Mouse (Mus musculus): Measurements from ENCODE around the gene Ifitm3. TPM values are rescaled to one million over a fixed set of nuclear protein-coding genes. Genes with fewer than 3 reads are reported as not detected.
"Not testable (repeated sequence)": the region's sequence is repeated elsewhere in the genome, so short reads cannot be mapped to it uniquely, and the experiment has no call there.

The Ifitm3 gene
- polyA plus RNA-seq, 1 experiment from 2014 or later, result 61.7 TPM

- not testable (repeated sequence) for H3K4me3 ChIP-seq (replicated peaks); H3K36me3 ChIP-seq; H3K27me3 ChIP-seq; H3K27ac ChIP-seq; H3K4me2 ChIP-seq; ATAC-seq (ENCODE audit: low read depth); H3K9me3 ChIP-seq (replicated peaks); DNase-seq; H3K9ac ChIP-seq
- 26% methylated on average over 3 of the region's 3 CpGs for WGBS (ENCODE audit: insufficient replicate concordance)
- H3K4me1 ChIP-seq (replicated peaks), result peaks cover 34% of the 10 kb centered on the region
Measured at GRCm38 (mm10) chr7:140968710-140969109, 41.9 kb downstream of the Ifitm3 start.

DNA sequence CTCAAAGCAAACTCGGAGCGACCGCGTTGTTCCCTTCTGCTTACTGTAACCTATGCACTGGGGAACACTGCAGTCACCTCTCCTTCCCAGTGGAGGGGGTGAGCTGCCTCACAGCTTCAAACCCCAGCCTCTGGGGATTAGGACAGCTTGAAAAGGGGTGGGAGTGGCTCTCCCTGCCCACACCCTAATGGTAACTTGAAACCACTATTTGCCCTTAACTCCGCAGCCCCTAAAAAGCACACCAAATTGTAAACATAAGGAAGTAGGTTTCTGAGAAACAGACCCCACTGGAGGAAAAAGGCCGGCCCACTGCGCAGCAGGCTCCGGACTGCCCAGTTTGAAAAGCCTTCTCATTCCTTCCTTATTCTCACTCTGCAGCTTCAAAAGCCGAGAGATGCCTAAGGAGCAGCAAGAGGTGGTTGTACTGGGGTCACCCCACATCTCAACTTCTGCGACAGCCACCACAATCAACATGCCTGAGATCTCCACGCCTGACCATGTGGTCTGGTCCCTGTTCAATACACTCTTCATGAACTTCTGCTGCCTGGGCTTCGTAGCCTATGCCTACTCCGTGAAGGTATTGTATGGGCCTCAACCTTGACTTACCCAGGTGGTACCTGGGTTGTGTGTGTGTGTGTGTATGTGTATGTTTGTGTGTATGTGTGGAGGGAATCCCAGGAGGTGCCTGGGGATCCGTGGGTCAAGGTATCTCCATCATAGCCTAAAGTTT, 42.5 kb downstream of the Ifitm3 start:
- ATAC-seq (ENCODE audit: low read depth) (no peak; the same call in 1 of the 2 replicates), DNase-seq (no peak)
- no peaks in the 10 kb centered on the region for H3K9me3 ChIP-seq (replicated peaks)
- 14% methylated on average over 14 of the region's 14 CpGs for WGBS (ENCODE audit: insufficient replicate concordance)
- peaks cover 34% of the 10 kb centered on the region for H3K4me1 ChIP-seq (replicated peaks)
- H3K27me3 ChIP-seq, result no peaks in the 10 kb centered on the region
- no peak overlapping the region for H3K4me2 ChIP-seq
- H3K9ac ChIP-seq, result no peak overlapping the region
- no peaks in the 10 kb centered on the region for H3K36me3 ChIP-seq
- no peak overlapping the region for H3K27ac ChIP-seq
- H3K4me3 ChIP-seq (replicated peaks), result no peak overlapping the region

DNA sequence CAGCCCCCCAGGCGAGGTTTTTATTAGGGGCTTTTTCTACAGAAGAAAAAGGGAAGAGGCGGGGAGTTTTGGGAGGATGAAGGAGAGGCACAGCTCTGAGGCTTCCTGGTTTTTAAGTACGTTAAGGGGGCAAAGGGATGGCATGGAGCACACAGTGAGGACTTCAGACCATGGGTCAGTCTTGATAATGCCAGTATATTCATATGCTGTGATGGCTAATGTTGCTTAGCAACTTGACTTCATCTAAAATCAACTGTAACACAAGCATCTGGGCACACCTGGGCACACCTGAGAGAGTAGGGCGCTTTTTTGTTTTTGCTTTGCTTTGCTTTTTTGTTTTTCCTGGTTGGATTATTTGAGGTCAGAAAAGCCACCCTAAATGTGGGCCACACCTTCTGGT, 43.6 kb downstream of the Ifitm3 start, which contains the start of gene Ifitm1:
TSS of gene Ifitm1 (plus strand) at position 301 of the 400 bp plus-strand sequence.
- no peak within 1 kb of the TSS for H3K4me2 ChIP-seq
- ATAC-seq (ENCODE audit: low read depth) (no peak), DNase-seq (no peak)
- H3K27me3 ChIP-seq, result no peaks in the 10 kb centered on the region
- H3K9me3 ChIP-seq (replicated peaks), result no peaks in the 10 kb centered on the region
- H3K4me1 ChIP-seq (replicated peaks), result peaks cover 34% of the 10 kb centered on the region
- H3K9ac ChIP-seq, result no peak within 1 kb of the TSS
- no peaks in the 10 kb centered on the region for H3K36me3 ChIP-seq
- no peak within 1 kb of the TSS for H3K4me3 ChIP-seq (replicated peaks)
- H3K27ac ChIP-seq, result no peak within 1 kb of the TSS
- 59% methylated on average over 4 of the region's 4 CpGs for WGBS (ENCODE audit: insufficient replicate concordance)

DNA sequence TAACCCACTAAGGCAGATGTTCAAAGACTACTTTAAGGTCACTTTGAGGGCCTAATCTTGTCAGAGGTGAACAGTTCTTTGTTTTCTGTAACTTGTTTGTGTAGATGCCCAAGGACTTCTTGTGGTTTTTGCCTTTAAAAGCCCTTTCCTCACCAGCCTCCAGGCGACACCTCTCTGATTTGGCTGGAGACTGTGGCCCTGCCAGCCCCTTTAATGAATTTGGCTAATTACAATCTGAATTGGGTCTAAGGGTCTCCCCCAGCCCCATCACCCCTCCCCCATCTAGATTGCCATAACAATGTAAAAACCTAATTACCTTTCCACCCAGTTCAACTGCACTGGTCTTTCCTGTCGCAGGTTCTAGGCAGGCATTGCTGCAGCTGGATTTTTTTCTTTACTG, 47.8 kb downstream of the Ifitm3 start:
- Histone ChIP-seq H3K36me3 (no peaks in the 10 kb centered on the region), H3K4me2 (no peak overlapping the region), H3K9me3 (replicated peaks) (no peaks in the 10 kb centered on the region), H3K4me3 (replicated peaks) (no peak overlapping the region), H3K27me3 (no peaks in the 10 kb centered on the region), H3K9ac (no peak overlapping the region), H3K27ac (no peak overlapping the region), H3K4me1 (replicated peaks) (0 out of 2 replicates have a peak, but pooled peaks cover 8% of the 10 kb centered on the region)
- WGBS (ENCODE audit: insufficient replicate concordance), result 64% methylated on average over 2 of the region's 2 CpGs
- DNase-seq (no peak), ATAC-seq (ENCODE audit: low read depth) (no peak)

- Histone ChIP-seq H3K27me3 (no peaks in the 10 kb centered on the region), H3K9me3 (replicated peaks) (no peaks in the 10 kb centered on the region), H3K27ac (no peak overlapping the region), H3K4me1 (replicated peaks) (peaks cover 10% of the 10 kb centered on the region), H3K9ac (no peak overlapping the region), H3K36me3 (no peaks in the 10 kb centered on the region), H3K4me3 (replicated peaks) (no peak overlapping the region), H3K4me2 (no peak overlapping the region)
- ATAC-seq (ENCODE audit: low read depth) (no peak), DNase-seq (no peak)
- WGBS (ENCODE audit: insufficient replicate concordance), result 62% methylated on average over 2 of the region's 2 CpGs
Measured at GRCm38 (mm10) chr7:140961416-140961815, 49.2 kb downstream of the Ifitm3 start.

GRCm38 (mm10) chr7:140960026-140960425, 50.5 kb downstream of the Ifitm3 start:
- Histone ChIP-seq H3K27ac (no peak overlapping the region), H3K9me3 (replicated peaks) (no peaks in the 10 kb centered on the region), H3K9ac (no peak overlapping the region), H3K4me1 (replicated peaks) (peaks cover 21% of the 10 kb centered on the region), H3K4me2 (no peak overlapping the region), H3K27me3 (no peaks in the 10 kb centered on the region), H3K36me3 (no peaks in the 10 kb centered on the region), H3K4me3 (replicated peaks) (no peak overlapping the region)
- DNase-seq (no peak), ATAC-seq (ENCODE audit: low read depth) (no peak)
- 43% methylated on average over 5 of the region's 5 CpGs for WGBS (ENCODE audit: insufficient replicate concordance)

Other genes with a start within 250 kb of the Ifitm3 start
- 0.10 TPM in 1 of 2 replicates, not detected in the other for gene Cyp2e1, start 247.0 kb downstream of the Ifitm3 start, polyA plus RNA-seq (2015; fragmentation: Nextera tagmentation; extraction: Ambion mirVana)
- 0.17 and 0.20 TPM in 2 replicates for gene Syce1, start 222.9 kb downstream of the Ifitm3 start, polyA plus RNA-seq (2015; fragmentation: Nextera tagmentation; extraction: Ambion mirVana)
- gene Zfp941, start 188.6 kb downstream of the Ifitm3 start, polyA plus RNA-seq (2015; fragmentation: Nextera tagmentation; extraction: Ambion mirVana), result 0.24 and 0.38 TPM in 2 replicates
- 9.7 and 10.9 TPM in 2 replicates for gene Urah, start 175.8 kb downstream of the Ifitm3 start, polyA plus RNA-seq (2015; fragmentation: Nextera tagmentation; extraction: Ambion mirVana)
- not detected in 2 replicates for gene Scgb1c1, start 165.2 kb downstream of the Ifitm3 start, polyA plus RNA-seq (2015; fragmentation: Nextera tagmentation; extraction: Ambion mirVana)
- not detected in 2 replicates for gene Odf3, start 163.0 kb downstream of the Ifitm3 start, polyA plus RNA-seq (2015; fragmentation: Nextera tagmentation; extraction: Ambion mirVana)
- not detected in 2 replicates for gene Gm45785, start 154.4 kb downstream of the Ifitm3 start, polyA plus RNA-seq (2015; fragmentation: Nextera tagmentation; extraction: Ambion mirVana)
- 25.0 and 25.1 TPM in 2 replicates for gene Ric8a, start 153.8 kb downstream of the Ifitm3 start, polyA plus RNA-seq (2015; fragmentation: Nextera tagmentation; extraction: Ambion mirVana)
- gene Bet1l, start 153.2 kb downstream of the Ifitm3 start, polyA plus RNA-seq (2015; fragmentation: Nextera tagmentation; extraction: Ambion mirVana), result 17.1 and 20.1 TPM in 2 replicates
- 187 and 202 TPM in 2 replicates for gene Psmd13, start 128.8 kb downstream of the Ifitm3 start, polyA plus RNA-seq (2015; fragmentation: Nextera tagmentation; extraction: Ambion mirVana)
- 16.6 and 16.8 TPM in 2 replicates for gene Sirt3, start 128.5 kb downstream of the Ifitm3 start, polyA plus RNA-seq (2015; fragmentation: Nextera tagmentation; extraction: Ambion mirVana)
- 0.33 and 1.3 TPM in 2 replicates for gene Cox8b, start 110.3 kb downstream of the Ifitm3 start, polyA plus RNA-seq (2015; fragmentation: Nextera tagmentation; extraction: Ambion mirVana)
- 1.6 and 2.4 TPM in 2 replicates for gene Nlrp6, start 89.9 kb downstream of the Ifitm3 start, polyA plus RNA-seq (2015; fragmentation: Nextera tagmentation; extraction: Ambion mirVana)
- gene Pgghg, start 69.4 kb downstream of the Ifitm3 start, polyA plus RNA-seq (2015; fragmentation: Nextera tagmentation; extraction: Ambion mirVana), result 5.0 and 5.9 TPM in 2 replicates
- gene Ifitm5, start 60.5 kb downstream of the Ifitm3 start, polyA plus RNA-seq (2015; fragmentation: Nextera tagmentation; extraction: Ambion mirVana), result 0.35 and 0.61 TPM in 2 replicates
- not detected in 2 replicates for gene Gm45717, start 54.8 kb downstream of the Ifitm3 start, polyA plus RNA-seq (2015; fragmentation: Nextera tagmentation; extraction: Ambion mirVana)
- 309 and 331 TPM in 2 replicates for gene Ifitm2, start 54.8 kb downstream of the Ifitm3 start, polyA plus RNA-seq (2015; fragmentation: Nextera tagmentation; extraction: Ambion mirVana)
- gene Ifitm1, start 43.5 kb downstream of the Ifitm3 start, polyA plus RNA-seq (2015; fragmentation: Nextera tagmentation; extraction: Ambion mirVana), result 22.3 and 24.0 TPM in 2 replicates
- gene Ifitm6, start 7.2 kb upstream of the Ifitm3 start, polyA plus RNA-seq (2015; fragmentation: Nextera tagmentation; extraction: Ambion mirVana), result 2.7 and 2.9 TPM in 2 replicates
- not detected in 2 replicates for gene Gm17387, start 18.4 kb upstream of the Ifitm3 start, polyA plus RNA-seq (2015; fragmentation: Nextera tagmentation; extraction: Ambion mirVana)
- gene B4galnt4, start 50.3 kb upstream of the Ifitm3 start, polyA plus RNA-seq (2015; fragmentation: Nextera tagmentation; extraction: Ambion mirVana), result 0.75 and 0.81 TPM in 2 replicates
- 0.70 and 0.71 TPM in 2 replicates for gene Pkp3, start 67.4 kb upstream of the Ifitm3 start, polyA plus RNA-seq (2015; fragmentation: Nextera tagmentation; extraction: Ambion mirVana)
- 16.5 and 16.9 TPM in 2 replicates for gene Sigirr, start 89.8 kb upstream of the Ifitm3 start, polyA plus RNA-seq (2015; fragmentation: Nextera tagmentation; extraction: Ambion mirVana)
- 0.12 and 0.20 TPM in 2 replicates for gene Ano9, start 107.0 kb upstream of the Ifitm3 start, polyA plus RNA-seq (2015; fragmentation: Nextera tagmentation; extraction: Ambion mirVana)
- 138 and 147 TPM in 2 replicates for gene Ptdss2, start 111.6 kb upstream of the Ifitm3 start, polyA plus RNA-seq (2015; fragmentation: Nextera tagmentation; extraction: Ambion mirVana)
- gene Rnh1, start 162.1 kb upstream of the Ifitm3 start, polyA plus RNA-seq (2015; fragmentation: Nextera tagmentation; extraction: Ambion mirVana), result 55.0 and 58.0 TPM in 2 replicates
- 91.5 and 104 TPM in 2 replicates for gene Hras, start 183.2 kb upstream of the Ifitm3 start, polyA plus RNA-seq (2015; fragmentation: Nextera tagmentation; extraction: Ambion mirVana)
- 12.2 and 15.5 TPM in 2 replicates for gene Lrrc56, start 183.4 kb upstream of the Ifitm3 start, polyA plus RNA-seq (2015; fragmentation: Nextera tagmentation; extraction: Ambion mirVana)
- 0.59 and 0.71 TPM in 2 replicates for gene Lmntd2, start 203.3 kb upstream of the Ifitm3 start, polyA plus RNA-seq (2015; fragmentation: Nextera tagmentation; extraction: Ambion mirVana)
- gene Rassf7, start 205.1 kb upstream of the Ifitm3 start, polyA plus RNA-seq (2015; fragmentation: Nextera tagmentation; extraction: Ambion mirVana), result 23.9 and 26.7 TPM in 2 replicates
- gene Phrf1, start 218.0 kb upstream of the Ifitm3 start, polyA plus RNA-seq (2015; fragmentation: Nextera tagmentation; extraction: Ambion mirVana), result 32.6 and 34.9 TPM in 2 replicates

Data from liver, embryonic 13.5 days (tissue).